Mouse (Mus musculus) urinary bladder, postnatal 36 days (tissue): Measurements from ENCODE around the gene Prkcb.

ENCODE experiments used
- DNase-seq, 2 experiments: peaks; one replicate each; pipeline ENCODE4 v3.0.0; 2022; ENCODE audit warnings: low spot score in 2 of 2, mixed read lengths in 1 of 2

The Prkcb gene

DNA sequence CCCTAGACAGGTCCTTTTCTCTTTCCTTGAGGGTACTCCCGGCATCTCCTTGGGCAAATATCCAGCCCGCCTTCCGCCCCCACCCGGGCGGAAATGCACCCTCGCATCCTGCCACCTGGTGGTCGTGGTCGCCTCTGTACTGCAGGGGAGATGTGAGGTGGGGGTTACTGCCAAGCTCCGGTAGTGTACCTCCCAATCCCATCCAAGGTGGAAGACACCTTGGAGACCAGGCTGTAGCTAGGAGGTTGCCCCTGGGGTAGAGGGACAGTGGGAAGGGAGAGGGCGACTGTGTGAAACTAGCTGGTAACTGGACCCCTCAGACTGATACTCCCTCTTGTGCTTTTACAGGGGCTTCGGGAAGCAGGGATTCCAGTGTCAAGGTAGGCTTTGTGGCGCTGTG is 1.6 kb downstream of the Prkcb start:
- DNase-seq = no peak

DNA sequence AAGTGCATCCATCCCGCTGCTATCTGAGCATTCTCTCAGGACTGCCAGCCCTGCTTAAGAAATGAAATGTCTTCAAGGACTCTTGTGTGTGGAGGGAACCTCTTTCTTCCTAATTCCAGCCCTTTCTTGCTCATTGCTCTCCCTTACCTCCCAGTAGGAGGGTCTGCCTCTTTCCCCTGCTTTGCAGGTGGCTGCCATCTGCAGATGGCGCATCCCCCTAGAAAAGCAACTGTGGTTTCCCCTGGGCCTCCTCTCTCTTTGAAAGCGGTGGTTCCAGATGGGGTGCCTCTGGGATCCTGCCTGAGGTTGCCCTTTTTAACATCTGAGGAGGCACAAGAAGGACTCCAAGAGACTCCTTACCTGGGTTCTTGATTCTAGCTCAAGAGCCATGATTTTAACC is 2.2 kb downstream of the Prkcb start:
- no peak for DNase-seq

DNA sequence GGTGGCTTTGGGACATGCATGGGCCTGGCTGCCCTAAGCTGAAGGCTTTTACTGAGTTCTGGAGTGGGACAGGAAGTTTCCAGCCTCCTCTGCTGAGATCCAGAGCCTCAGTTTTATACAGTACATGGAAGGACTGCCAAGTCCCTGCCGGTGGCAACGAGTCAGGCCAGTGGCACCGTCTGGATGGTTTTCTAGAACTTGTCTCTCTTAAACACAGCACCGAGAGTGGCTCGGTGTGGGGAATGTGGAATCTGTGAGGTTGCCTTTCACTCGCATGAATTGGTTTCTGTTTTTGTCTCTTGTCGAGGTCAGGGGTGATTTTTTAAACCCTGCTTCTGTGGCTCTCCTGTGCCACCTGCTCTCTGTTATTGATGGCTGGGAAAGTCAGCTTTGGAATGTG is 3.6 kb downstream of the Prkcb start:
- DNase-seq = no peak

DNA sequence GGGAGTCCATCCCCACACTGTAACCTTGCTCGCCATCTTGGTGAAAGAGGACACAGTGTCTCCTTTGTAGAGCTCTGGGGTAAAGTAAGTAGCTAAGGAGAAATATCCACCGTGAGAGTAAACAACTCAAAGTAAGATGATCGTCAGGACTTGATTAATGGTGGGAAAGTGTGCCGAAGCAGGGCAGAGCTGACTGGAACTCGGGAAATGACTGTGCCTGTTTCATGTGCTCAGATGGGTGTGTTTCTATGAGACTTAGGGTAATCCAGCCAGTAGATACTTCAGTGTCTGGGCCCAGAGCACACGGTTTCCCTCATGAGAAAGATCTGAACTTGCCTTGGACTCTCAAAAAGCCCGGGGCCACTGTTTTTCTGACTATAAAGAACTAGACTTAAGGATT is 5.6 kb downstream of the Prkcb start:
- DNase-seq = no peak

DNA sequence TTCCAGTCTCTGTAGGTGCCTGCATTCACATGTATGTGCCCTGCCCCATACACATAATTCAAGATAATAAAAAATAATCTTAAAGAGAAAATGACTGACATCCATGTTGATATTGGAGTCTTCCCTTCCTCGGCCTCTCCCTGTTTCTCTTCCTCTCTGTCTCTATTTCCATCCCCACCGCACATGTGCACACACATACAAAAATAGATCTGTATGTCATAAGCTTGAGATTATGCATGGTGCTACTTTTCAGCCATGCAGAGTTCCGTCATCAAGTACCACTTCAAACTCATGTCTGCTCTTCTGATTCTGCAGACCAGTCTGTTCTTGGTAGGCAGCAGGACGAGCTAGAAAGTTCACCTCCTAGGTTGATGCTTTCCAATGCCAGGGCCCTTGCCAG is 6.8 kb downstream of the Prkcb start:
- no peak for DNase-seq

DNA sequence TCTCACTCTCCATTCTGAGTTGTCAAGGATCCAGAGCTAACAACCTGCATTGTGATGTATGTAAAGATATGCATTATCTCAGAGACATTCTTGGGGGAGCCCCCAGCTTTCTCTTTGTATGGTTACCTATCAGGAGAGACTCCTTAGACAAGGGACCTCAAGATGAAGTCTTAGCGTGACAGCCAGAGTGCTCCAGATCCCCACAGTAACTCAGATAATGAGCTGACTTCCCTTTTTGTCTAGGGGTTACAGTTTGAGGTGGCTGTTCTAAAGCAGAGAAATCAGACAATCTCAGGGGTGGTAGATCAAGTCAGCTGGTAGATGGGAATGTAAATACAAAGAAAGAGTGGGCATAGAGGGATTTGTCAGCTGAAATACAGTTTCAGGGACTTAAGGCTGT is 7.8 kb downstream of the Prkcb start:
- DNase-seq = no peak

DNA sequence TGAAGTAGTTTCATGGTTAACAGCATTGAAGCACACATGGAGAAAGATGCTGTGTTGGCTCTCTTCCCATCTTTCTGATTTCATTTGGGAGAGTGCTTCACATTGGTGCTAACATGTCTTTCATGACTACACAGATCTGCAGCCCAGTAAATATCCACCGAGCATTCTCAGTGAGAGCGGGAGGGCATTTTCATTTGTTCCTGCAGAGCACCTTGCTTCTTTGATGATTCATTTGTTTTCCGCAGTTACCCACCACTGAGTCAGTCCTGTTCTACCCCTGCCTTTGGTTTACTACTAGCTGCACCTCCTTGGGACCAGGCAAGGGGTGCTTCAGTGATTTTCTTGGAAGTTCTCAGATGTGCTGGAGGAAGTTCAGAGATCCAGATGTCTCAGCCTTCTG is 8.3 kb downstream of the Prkcb start:
- no peak for DNase-seq

DNA sequence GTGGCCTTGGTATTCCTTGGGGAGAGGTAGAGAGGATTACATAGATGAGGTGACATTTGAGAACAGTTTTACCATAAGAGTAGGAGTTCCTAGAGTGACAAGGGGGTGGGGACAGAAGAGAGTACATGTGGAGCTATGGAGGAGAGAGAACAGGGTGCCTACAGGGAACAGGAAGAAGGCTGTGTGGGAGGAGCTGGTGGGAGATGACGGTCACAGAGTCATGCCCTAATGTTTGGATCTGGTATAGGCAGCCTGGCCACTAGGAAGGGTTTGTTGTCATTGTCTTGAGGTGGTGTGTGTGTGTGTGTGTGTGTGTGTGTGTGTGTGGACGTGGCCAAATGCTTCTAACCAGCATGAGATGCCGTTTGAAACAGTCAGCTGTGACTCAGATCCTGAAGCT is 9.1 kb downstream of the Prkcb start:
- DNase-seq = no peak

DNA sequence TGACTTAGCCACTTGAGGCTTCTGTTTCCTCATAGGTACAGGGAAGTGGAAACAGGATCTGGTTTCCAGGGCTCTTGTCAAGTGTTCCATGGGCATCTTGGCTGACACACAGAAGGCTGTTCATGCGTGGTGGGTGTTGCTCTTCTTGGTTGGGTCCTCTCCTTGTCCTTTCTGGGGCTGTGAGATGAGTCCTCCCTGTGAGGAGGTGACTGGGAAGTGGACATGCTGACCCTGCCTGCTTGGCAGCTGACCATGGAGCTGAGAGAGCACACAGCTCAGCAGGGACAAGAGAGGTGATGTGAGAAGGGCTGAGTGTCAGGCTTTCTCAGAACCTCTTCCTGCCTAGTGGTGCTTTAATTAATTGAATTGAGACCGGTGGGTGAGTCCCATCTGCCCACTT is 10.2 kb downstream of the Prkcb start:
- no peak for DNase-seq

DNA sequence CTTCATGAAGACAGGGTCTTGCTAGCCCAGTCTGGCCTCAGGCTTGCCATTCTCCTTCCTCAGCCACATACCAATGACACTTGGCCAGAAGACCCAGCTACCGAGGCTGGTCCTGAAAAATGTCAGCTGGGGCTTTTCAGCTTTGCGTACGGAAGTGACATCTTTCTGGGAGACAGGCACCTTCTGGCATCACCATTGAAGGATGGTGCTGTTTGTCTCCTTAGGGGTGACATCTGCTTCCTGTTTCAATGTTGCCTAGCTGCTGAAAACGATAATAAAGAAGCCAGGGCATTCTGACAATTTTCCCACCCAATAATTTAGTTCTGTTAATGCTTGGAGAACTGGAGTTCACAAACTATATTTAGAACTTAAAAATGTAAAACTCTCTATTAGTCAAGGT is 12.0 kb downstream of the Prkcb start:
- no peak for DNase-seq

DNA sequence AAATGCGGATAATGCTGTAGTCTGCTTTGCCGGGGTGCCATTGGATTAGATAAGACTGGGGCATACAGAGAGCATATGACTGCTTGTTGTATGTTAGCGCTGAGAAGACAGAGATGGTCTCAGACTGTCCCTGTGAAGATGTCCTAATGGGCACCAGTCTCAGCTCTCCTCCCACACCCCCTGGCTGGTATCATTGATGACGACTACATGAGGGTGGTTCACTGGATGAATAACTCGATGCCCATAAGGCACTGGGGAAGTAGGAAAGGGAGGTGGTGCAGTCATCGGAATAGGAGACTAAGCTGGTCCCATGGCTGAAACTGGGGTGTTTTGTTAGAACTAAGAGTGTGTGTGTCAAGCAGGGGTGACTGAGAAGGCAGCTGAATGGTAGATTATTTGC is 14.0 kb downstream of the Prkcb start:
- DNase-seq = no peak

DNA sequence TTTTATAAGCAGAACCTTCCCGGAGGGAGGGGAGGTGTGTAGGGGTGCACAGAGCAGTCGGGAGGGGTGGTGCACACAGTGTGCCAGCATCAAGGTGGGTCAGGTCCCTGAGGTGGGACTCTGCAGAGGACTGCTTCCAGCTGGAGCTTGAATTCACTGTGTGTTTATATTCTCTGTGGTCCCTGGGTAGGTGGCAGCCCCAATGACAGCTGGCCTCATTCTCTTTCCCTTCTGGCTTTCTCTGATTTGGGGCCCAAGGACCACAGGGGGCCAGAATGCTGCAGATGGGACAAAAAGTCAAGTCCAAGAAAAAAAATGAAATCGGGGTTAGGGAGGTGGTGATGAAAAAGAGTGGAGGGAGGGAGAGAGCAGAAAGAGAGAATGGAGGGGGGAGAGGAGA is 15.4 kb downstream of the Prkcb start:
- no peak for DNase-seq

DNA sequence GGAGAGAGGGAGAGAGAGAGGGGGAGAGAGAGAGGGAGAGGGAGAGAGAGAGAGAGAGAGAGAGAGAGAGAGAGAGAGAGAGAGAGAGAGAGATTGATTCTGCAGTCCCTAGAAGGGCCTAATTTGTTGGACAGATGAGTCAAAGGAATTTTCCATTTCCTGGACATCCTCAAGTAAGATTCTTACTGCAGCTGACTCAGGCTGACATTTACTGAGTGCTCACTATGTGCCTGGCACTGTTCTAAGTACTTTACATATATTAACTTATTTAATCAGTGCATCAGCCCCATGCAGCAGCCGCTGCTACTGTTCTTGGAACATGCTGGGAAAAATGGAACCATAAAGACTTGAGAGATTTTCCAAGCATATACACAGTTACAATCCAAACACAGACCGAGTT is 16.0 kb downstream of the Prkcb start:
- DNase-seq = no peak

DNA sequence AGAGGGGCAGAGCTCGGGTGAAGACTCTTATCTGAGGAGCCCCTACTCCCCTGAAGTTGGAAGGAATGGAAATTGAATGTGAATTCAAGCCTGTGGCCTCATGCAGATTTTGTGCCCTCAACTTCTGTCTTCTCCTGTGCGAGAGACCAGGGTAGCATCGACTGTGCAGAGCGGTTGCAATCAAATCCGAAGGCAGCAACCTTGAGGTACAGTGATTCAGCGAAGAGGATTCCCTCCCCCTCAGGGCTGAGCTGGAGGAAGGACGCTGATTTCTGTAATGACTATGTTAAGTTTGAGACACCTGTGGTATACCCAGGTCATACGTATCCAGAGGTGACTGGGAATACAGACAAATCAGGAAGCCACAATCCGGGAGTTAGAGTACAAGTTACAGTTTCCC is 18.7 kb downstream of the Prkcb start:
- DNase-seq = no peak

DNA sequence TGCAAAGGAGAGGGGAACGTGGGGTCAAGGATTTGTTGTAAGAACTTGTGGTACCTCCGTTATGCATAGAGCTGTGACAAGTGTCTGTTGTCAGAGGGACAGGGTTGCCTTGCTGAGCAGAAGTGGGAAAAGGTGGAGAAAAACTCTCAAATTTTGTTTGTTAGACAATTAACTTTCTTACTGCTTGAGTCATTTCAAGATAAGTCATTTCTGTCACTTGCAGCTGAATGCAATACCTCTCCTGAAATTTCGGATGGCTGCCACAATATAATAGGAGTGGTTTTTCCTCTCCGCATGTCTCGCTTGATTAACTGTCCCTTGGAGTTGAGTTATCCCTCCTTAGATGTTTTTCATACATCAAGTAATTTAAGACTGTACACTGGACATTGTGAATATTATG is 20.1 kb downstream of the Prkcb start:
- no peak for DNase-seq

DNA sequence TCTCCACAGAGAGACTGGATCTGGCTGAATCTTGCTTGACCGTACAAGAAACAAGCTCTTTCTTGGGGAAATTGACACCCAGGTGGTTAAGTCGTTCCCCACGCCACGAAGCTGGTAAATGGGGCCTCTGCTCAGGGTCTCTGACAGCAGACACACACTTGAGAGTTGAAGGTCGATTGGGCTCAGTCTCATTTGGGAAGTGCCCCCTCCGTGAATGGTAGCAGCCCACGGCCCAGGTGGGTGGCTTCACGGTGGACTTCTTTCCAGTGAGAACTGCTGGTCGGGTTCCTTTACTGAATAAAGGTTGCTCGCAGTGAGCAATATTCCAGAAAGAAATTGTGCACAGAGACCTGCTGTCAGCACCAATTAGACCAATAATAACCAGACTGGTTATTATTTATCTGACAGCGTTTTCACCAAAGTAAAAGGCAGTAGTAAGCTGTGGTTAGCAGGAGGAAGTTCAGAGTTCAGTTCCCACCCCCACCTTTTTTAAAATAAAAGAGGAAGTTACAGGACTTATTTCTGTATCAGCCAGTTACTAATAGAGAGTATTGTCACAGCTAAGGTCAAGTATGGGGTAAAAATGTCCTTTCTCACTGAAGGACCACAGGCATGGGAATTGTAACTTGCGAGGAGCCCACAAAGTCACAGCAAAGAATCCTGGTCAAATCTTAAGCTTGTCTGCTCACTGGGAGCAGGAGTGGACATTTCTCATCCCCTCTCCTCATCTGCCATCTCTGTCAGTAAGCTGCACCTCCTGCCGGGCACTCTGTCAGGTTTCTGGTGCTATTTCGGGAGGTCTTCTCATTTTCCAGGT is 21.6 kb downstream of the Prkcb start:
- DNase-seq = no peak

DNA sequence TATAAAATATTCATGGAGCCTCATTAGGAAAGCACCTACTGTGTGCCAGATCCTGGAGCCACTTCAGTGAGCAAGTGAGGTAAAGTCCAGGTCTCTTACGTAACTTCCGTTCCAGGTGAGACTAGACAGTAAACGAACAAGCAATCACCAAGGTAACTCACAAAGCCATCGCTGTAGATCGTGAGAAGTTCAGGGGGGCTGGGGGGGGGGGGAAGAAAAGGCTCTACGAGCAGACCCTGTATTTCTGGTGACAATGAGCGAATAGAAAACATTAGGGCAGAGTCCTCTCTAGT is 22.1 kb downstream of the Prkcb start:
- no peak for DNase-seq

DNA sequence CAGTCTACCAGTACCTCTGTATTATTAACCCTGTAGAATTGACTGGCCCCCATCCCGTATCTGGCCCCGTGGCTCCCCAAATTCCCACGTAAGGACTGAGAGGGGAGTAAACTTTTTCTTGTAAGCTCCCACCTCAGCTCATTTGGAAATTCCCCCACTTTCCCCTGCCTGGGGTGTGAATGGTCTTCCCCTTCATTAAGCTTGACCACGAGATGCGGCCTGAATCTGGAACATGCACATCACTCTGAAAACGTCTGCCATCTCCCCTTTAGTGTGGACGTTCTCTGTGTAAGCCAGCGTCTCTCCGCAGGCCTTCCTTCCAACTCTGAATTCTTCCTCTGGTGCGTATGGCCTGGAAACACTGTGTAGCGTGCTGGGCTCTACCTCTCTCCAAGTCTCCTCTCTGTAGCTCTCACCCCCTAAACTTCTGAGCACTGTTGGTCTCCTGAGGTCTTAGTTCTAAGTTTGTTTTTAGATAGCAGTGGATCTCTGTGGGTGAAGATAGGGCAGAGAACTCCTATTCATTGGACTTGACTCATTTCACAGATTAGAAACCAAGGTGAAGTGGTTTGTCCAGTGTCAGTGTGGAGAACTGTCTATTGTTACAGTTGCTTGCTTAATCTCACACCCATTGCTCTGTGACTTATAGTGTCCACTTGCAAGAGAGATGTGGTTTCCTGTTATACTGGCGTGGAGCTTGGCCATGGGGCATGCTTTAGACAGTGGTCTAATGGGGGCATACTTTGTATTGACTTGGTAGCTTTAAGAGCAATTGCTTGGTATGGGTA is 25.3 kb downstream of the Prkcb start:
- DNase-seq = no peak

DNA sequence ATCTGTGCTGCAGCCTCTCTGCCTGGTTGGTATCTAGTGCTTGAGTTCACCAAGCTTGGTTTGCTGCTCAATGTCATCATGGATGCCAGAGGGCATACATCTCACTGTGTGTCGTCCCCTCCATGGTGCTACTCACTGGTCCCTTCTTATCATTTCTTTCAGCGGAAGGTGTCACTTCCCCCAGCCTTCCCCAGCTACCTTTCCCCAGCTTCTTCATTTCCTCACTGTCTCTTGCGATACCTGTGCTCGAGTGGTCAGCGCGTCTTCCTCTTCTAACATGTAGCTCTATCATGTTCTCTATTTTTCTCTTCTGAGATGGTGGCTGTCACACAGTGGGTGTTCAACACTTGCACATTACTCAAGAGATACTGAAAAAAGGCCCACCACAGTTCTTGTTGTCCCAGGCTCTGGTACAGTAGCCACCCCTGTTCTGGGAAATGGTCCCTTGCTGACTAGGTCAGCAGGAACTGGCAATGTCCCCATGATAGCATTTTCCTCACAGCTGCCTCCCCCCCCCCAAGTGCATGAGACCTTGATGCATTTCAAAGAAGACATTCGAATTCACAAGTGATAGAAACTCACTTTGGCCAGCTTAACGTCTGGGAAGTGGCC is 27.3 kb downstream of the Prkcb start:
- DNase-seq = no peak

DNA sequence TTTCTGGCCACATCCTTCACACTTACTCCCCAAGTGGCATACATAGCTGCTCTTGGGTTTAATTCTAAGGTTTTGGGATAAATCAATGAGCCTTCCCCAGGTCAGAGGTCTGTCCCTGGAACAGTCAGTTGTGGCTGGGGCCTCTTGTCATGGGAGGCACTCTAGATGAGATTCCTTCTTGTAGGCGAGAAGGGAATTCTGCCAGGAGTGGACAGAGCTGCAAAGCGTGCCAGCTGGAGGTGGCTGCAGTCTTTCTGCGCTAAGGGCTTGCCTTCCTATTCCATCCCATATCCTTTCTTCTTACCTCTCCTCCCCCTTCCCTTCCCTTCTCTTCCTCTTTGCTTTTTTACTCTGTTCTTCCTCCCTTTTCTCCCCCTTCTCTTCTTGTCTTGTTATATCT is 28.1 kb downstream of the Prkcb start:
- no peak for DNase-seq

DNA sequence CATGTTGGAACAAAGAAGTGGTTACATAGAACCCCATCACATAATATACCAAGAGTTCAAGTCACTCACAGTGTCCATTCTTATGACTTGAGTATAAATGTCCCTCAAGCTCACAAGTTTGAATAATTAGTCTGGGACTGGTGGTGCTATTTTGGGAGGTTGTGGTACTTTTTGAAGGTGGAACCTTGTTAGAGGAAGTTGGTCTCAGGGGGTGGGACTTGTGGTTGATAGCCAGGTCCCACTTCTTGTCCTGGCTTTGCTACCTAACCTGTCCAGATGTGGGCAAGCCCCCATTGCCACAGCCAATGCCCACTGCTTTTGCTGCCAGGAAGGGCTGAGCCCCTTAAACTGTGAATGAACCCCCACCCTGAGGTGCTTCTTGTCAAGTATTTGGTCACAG is 28.9 kb downstream of the Prkcb start:
- DNase-seq = no peak

DNA sequence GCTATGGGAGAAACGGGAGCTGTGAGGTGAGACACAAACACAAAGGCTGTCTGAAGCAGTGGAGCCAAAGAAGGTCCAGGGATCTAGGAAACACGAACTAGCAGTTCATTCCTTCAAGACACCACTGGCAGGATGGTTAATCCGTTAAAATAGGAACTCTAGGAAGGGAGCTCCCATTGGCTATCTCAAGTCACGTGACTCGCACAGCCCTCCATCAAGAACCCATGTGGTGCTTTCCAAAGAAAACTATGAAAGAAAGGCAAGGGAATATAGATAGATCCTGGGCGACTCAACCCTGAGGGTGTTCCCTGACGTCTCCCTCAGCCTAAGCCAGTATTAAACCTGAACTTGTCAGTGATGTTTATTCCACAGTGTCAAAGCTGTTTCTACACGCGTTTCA is 31.0 kb downstream of the Prkcb start:
- DNase-seq = no peak

DNA sequence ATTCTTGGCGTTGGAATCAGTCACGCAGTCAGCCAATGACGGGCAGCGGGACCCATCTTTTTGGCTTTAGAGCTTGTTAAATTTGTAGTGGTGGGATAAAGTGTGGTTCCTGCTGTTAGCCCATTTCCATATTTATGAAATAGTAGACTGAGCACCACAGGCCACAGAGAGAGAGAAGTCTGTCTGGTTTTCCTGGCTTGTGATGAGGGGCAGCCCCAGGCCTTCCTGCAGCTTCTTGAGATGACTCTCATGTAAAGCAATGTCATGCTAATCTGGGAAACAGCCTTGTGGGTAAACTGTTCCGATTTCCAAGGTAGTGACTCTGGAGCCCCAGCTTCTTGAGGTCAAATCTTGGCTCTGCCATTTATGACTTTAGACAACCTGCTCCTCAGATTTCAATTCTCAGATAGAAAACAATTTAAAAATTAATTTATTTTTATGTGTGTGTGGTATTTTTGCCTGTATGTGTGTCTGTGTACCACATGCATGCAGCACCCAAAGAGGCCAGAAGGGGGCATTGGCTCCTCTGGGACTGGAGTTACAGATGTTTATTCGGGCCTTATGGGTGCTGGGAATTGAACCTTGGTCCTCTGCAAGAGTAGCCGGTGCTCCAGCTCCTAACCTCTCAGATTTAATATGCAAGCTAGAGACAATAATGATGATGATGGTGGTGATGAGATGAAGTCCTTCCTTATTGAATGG is 32.4 kb downstream of the Prkcb start:
- no peak for DNase-seq
